Mouse (Mus musculus): ENCODE measurements around the gene Smndc1.

Gene Smndc1

DNA sequence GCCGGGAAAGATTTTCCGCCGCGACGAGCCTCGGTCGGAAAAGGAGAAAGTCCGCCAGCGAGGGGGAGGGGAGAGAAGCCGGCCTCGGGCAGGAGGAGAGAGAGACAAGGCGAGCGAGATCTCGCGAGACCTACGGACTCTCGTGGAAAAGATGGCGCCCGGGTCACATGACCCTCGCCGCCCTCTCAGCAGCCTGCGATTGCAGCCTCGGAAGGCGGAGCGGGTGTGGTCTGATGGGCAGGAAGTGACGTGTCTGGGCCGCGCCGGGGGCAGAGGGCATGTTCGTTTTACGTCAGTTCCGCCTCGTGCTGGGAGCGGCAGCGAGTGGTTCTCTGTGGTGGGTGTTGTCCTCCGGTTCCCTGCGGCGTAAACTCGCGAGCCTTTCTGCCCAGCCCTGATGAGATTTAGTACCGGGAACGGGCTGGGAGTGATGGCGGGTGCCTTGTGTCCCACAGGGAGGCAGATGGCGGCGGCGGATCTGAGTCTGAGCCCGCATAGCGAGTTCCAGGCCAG lies at the start of gene Smndc1:
Smndc1 (minus strand) TSS at position 84 of the 513 bp plus-strand sequence.
- DNase-seq: peak; percentile 99 to 100

DNA sequence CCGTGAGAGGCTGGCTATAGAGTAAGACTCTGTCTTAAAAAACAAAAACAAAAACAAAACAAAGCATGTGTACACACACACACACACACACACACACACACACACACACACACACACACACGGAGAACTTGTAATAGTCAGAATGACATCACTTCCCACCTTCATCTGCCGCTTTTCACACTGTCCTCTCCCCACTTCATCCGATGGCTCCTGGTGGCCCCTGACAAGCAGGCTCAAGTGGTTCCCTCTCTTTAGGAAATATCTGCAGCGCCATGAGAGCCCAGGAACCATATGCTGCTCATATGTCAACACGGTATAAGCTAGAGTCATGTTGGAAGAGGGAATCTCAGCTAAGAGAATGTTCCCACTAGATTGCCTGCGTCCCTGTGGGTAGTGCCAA lies 49.0 kb upstream of the Smndc1 start:
- DNase-seq: peak; percentile 31 to 46

DNA sequence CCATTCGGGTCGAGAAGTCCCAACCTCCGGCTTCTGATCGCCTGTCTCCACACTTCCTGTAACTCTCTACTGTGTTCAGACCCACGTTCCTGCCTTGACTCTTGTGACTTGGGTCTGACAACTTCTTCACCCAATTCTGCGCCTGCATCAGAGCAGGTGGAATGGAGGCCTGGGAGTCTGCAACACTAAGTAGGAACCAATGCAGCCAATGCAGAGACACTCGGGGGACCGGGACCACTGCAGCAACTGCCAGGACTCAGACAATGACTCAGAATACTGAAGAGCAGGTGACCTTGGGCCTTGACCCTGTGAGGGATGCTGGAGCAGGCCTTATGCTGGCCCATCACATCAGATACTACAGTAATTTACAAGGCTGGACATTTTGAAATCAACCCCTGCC lies 47.6 kb upstream of the Smndc1 start:
- DNase-seq: no peak

DNA sequence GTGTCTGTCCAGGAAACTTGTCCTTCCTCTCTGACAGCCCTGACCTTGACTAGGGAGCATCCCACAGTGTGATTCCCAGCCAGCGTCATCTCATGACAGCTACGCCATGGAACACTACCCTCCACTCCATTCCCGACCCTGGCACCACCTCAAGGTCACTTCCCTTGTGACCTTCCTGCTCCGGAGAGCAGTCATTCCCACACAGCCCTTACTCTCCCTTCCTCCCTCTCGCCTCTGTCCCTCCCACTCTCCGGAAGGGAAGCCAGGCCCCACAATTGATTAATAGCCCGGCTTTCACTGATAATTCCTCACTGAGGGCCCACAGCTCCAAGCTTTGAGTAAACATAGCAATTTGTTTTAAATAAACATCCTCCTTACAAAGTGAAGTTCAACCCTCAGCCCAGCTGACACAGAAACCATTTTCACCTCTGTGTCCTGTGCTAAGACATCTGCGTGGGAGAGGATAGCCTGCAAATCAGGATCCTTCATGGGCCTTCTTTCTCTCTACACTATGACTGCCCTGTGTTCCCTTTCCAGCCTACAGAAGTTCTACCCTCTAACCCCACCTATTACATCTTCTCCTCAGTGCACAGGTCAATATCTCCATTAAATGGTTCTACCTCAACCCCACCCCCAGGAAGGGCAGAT lies 47.1 kb upstream of the Smndc1 start:
- no peak for DNase-seq

DNA sequence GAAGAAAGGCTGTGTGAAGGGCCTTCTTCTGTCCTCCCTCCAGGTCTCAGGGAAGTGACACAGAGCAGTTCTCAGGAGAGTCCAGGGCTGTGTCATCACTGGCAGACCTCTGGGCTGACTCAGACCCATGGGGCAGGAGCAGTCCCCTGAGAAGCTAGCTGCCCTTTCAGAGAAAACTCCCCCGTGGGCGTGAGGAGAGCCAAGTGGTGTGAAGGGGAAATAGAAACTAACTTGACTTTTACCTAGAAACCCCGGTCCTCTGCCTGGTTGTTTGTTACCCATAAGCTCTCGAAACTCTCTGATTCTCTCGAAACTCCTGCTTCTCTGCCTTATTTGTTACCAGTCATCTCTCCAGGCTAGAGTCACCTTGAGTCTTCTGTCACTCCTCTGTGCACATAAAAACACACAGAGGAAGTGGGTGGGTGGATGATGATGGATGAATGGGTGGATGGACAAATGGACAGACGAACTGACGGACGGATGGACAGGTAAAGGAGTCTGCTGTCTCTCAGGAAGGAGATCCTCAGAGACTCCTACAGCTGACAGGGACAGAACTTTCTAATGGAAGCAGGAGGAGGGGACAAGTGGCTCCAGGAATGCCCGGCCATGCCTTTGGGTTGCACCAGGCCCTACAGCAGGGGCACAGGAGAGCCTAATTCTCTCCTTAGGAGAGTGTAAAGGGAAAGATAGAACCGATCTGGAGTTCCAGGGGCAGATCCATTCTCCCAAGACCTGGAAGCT lies 43.7 kb upstream of the Smndc1 start:
- peak; percentile 17 to 21 for DNase-seq

DNA sequence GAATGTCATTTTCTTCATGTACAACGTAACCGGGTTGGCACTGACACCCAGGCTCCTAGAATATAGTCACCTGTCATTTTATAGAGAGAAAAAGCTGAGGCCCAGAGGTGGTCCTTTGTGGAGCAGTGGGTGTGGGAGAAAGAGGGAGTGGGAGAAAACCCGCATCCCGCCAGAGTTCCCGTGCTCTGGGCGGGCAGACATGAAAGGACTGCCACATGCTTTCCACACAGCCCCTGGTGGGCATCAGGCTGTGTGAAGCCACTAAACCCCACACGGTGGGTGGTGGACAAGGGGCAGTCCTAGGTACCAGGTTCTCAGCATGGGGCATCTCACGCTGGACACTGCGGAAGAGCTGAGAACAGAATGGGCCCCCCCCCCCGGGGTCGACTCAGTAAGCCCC lies 40.6 kb upstream of the Smndc1 start:
- no peak for DNase-seq

DNA sequence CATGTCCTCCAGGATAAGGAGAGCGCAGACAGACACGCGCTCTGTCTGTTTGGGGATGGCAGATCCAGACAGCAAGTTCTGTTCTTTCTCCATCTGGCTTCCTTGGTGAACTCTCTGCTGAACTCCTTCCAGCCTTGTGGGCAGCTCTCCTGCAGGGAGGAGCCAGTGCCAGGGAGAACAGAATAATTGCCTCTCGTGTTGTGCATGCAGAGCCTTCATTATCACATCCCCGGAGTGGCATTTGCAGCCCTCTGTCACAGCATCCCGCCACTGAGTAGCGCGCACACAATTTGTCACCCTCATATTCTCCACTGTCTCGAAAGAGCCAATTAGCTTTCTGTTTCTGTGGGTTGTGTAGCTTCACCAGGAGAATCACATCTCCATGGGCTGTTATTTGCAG lies 40.0 kb upstream of the Smndc1 start:
- DNase-seq: peak; percentile 87 to 88

DNA sequence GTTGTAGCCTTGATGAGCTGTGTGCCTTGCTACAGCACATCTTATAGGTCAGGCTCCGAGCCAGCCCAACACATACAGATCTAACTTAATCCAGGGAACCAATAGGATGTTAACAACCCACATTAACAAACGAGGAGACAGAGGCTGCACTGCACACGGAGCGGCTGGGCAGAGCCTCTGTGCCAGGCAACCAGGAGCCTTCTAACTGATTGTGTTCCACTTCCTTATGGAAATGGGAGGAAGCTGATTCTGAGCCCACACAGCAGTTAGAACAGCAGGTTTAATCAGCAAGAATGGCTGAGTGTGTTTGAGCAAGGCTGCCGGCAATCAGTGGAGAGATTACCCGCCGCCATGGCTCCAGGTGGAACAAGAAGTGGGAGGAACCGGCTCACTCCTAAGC lies 37.4 kb upstream of the Smndc1 start:
- DNase-seq: peak in 1 of 2 experiments; percentile 42

DNA sequence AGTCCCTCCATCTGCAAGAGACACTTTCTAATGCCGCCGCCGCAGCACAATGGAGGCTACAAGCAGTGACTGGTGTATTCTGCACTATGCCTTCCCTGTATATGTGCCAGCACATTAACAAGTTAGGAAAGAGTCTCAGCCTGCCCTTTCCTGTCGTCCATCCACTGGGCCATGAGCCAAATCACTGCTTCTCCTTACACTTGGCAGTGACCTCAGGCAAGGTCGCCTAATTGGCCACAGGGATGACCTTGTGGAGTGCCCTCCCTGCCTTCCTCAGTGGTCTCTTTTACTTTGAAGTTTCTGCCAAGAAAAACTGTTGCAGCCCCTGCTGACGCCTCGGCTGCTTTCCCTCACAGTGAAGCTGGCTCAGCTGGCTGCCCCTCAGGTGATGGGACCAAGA lies 37.0 kb upstream of the Smndc1 start:
- peak in 1 of 2 experiments; percentile 38 for DNase-seq

DNA sequence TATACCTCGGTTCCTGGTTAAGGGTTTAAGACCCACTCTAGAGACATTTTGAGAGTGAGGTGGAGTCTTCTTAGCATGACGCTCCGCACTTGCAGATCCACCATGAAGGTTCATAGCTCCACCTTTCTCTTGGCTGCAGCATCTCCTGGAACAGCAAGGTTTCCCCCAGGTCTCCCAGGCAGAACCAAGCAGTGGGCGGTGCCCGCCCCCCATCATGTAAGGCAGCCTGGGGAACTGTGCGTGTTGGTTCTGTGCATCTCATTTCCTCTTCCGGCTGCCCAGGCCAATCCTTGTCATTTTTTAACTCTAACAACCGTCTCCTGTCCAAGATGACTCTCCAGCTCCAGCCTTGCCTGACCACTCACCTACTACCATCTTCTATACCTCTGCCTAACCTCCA lies 35.4 kb upstream of the Smndc1 start:
- no peak for DNase-seq

DNA sequence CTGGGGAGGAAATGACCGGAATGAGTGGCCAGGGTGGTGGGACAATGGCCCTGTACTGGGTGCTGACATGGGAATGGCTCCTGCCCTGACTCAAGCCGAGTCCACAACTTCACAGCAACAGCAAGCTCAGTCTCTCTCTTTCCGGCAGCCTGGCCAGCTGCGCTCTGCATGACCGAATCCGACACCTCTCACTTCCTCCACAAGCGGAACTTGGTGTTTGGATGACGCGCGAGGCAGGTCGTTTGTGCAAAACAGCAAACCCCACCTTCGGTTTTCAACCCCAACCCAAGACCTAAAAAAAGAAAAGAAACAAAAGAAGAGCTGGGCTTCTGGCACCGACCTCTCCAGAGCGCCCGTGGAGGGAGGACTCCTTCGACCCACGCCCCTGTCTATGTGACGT lies 34.3 kb upstream of the Smndc1 start:
- no peak for DNase-seq

DNA sequence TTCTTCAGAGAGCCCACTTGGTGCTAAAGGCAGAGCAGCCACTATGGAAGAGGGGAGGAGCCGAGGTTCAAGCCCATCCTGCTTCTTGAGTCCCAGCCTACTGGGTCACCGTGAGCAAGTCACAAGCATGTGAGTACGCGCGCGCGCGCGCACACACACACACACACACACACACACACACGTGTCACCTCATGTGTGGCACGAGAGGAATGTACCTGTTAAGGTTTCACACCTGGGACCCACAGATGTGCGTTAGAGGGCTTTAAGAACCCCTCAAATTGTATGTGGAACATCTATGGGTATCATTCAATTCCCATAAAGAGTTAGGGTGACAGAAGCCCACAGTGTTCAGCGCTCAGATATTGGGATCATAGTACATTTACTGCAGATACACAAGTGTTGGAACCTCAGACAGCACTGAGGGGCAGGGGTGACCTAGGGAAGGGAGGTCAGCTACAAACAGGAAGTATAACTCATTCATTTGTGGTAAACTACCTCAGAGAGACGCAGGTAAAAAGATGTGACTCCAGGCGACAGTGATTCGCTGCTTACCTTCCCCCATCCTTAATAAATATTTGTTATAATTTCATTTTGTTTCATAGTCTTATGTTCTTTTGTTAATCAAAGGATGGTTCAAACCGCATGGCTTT lies 33.6 kb upstream of the Smndc1 start:
- no peak for DNase-seq

DNA sequence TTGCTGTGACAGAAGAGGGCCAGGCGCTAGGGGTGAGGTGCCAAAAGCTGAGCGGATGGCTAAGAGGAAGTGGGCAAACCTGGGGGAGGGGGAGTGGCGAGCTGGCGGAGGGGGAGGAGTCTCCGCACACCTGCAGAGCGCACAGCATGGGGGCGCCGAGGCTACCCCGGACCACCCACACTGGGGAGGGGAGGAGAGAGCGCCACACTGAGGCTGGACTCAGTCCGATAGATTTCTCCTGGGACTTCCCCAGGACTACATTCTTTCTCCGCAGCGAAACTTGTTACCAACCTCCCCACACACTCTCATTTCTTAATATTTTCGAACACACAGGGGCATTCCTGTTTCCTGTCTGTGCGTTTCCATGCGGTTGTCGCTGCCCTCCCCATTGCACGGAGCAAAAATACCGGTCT lies 33.0 kb upstream of the Smndc1 start:
- peak in 1 of 2 experiments; percentile 18 for DNase-seq

DNA sequence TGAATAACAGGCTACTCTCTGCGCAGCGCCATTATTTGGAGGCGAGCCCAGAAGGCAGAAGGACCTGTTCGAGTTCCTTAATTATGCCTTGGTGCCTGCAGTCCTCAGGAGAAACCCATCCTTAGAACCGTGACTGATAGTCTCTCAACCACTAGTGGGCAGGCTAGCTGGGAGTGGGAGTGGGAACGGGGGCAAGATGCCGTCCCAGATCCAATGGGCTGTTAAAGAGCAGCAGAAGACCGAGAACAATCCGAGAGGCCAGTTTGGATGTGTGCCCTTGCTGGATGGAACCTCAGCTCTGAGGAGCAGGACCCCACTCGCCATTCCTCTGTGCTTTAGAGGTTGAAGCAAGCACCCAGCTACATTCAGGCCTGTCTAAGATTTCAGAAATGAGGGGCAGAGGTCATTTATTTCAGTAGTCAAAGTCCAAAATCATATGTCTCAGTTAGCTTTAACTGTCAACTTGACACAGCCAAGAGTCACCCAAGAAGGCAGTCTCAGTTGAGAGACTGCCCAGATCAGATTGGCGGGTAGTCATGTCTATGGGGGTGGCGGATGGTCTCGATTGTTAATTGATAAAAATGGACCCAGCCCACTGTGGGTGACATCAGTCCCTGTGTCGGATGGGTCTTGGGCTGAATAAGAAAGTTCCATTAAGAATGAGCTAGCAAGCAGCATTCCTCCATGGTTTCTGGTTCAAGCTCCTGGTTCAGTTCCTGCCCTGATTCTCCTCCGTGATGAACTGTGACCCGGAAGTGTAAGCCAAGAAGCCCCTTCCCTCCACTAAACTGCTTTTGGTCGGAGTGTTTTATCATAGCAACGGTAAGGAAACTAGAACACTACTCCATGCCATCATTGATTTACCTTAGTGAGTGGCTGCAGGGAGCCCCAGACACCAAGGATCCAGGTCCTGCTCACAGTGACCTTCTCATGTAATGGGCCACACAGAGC lies 32.3 kb upstream of the Smndc1 start:
- DNase-seq: peak in 1 of 2 experiments; percentile 53

DNA sequence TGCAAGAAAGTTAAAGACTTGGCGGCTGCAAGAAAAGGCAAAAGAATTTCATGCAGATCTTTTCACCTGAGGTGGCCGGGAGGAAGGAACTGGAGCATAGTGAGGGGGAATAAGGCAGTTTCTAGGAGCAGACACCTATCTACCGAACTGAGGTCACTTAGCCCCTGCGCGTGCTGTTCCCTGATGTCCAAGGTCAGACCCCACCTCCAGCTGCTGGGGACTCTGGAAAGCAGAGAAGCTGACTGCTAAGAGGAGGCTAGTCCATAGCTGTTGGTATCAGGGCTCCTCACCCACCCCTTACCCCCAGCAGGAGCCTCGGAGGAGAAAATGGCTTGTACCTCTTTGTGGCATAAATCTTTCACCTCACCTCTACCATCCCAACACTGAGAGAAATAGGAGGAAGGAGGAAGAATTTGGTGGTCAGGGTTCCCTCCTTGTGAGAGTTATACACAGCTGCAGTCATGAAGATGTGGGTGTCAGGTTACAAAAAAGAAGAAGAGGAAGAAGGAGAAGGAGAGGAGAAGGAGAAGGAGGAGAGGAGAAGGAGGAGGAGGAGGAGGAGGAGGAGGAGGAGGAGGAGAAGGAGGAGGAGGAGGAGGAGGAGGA lies 31.3 kb upstream of the Smndc1 start:
- no peak for DNase-seq

DNA sequence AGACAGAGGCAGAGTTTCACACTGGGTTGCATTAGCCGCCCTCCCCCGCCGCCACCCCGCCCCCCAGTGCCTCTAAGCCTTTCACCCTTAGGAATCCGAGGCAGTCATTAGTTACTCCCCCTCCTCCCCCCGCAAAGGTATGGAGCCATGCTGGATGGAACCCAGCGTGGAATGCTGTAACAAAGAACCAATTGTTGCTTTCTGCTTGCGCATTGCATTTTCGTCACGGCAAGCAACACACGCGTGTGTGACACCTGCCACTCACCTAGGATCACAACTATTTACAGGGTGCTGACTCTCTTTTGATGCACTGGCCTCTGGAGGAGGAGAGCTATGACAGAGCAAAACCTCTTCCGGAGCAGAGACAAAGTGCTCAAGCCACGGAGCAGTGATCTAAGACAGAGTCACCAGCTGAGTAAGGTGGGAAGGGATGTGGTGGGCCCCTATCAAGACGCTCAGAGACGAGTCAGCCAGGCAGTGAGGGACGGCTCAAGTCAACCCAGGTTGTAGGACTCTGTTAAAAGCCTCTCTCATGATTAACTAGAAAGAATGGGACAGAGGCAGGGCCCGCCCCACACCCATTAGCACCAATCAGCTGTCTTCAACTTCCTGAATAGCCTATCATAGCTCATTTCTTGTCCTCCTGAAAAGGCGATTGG lies 30.7 kb upstream of the Smndc1 start:
- DNase-seq: peak; percentile 78 to 83

DNA sequence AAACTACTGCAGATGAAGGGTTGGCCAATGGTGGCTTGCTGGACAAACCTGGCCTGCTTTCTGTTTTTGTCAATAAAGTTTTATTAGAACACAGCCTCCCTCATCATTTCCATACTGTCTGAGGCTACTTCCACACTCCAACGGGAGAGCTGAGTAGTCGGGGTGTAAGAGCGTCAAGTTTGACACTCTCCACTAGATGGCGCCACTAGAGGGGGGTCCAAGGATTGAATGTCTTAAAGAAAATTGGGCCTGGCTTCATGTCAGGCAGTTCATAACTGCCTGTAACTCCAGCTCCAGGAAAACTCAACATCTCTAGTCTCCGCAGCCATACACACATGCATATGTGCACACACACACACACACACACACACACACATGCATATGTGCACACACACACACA lies 29.5 kb upstream of the Smndc1 start:
- DNase-seq: peak; percentile 29 to 70

DNA sequence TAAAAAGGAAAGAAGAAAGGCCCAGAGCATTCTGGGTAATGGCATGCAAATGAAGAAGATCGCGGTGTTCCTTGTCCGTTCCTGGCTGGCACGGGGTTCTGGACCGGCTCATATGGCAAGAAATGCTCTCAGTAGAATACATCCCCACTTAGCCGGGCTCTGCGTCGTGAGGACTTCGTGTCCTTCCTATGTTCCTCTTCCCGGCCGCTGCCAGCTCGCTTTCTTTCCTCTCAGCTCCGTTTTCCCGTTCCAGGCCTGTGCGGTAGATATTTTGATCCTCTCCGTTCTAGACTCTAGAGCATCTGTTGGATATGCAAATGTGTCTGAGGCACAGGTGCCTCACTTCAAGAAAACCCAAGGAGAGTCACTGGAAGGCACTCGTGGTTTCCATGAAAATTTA lies 24.8 kb upstream of the Smndc1 start:
- no peak for DNase-seq

DNA sequence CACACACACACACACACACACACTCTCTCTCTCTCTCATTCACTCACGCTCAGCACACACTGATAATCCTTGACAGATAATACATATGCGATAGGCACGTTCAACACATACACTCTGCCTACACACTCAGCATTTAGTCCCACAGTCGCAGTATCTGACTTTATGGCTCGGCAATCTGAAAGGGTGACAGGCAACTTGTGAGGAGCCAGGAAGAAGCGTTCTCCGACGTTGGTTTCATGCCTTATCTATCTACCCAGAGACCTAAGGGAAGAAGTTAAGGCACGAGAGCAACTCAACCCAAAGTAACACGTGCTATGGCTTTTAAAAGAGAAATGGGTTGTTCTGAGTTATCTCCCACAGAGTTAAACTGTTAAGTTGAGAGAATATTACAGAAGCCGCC lies 24.3 kb upstream of the Smndc1 start:
- no peak for DNase-seq

DNA sequence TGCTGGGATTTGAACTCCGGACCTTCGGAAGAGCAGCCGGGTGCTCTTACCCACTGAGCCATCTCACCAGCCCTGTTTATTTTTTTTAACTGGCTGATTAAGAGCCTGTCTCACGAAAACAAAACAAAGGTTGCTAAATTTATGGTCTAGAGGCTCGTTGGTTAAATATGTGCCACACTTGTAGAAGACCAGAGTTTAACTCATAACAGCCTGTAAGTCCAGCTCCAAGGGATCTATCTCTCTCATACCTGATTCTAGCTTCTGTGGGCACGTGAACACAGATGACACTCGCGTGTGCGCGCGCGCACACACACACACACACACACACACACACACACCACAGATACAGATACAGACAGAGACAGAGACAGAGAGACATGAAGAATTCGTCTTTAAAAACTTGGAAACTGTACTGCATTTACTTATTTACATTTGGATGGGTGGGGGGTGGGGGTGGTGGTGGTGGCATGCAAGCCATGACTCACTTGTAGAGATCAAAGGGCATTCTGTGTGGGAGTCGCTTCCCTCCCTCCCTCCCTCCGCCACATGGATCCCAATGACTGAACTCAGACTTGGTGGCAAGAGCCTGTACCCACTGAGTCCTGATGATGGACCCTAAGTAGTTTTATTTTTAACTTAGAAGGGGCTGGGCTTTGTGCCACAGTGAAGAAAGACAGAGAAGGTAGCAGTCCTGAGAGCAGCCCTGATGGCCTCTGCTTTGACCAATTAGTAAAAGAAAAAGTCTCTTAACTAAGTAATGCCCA lies 23.4 kb upstream of the Smndc1 start:
- DNase-seq: no peak
